Mouse (Mus musculus) bone marrow macrophage, adult 2 months (primary cell): Measurements from ENCODE around the gene Aldh2. TPM values are rescaled to one million over a fixed set of nuclear protein-coding genes. Genes with fewer than 3 reads are reported as not detected.
"Not testable (repeated sequence)": the region's sequence is repeated elsewhere in the genome, so short reads cannot be mapped to it uniquely, and the experiment has no call there.

Experiments used
- H3K27ac ChIP-seq: 2 replicates; pipeline ENCODE4 v1.5.1; 2012; ENCODE audit warnings: low read depth, low read length; ENCODE audit not compliant: insufficient read depth
- H3K4me1 ChIP-seq: 2 replicates; pipeline ENCODE4 v1.6.1; 2012; ENCODE audit warnings: low read length; ENCODE audit not compliant: control insufficient read depth, insufficient read depth
- H3K4me3 ChIP-seq: 2 replicates; pipeline ENCODE4 v1.5.1; 2012; ENCODE audit warnings: mild to moderate bottlenecking, low read length, moderate library complexity; ENCODE audit not compliant: insufficient read depth
- CTCF ChIP-seq: IDR thresholded peaks from 2 replicates; pipeline ENCODE4 v1.5.1; 2012; ENCODE audit warnings: low read depth, mild to moderate bottlenecking, low read length, moderate library complexity
- POLR2A ChIP-seq: IDR thresholded peaks from 2 replicates; pipeline ENCODE4 v1.6.1; 2012; ENCODE audit warnings: mild to moderate bottlenecking, low read depth, low read length, borderline replicate concordance
- polyA plus RNA-seq: library from polyadenylated mRNA; stranded (reverse); fragments of >200 nt; gene quantifications from 2 replicates; pipeline ENCODE4 v1.2.4, GENCODE M21; 2012; ENCODE audit not compliant: missing spikeins, insufficient read depth, insufficient read length

Aldh2 gene
- polyA plus RNA-seq, 1 experiment = 895 TPM

DNA sequence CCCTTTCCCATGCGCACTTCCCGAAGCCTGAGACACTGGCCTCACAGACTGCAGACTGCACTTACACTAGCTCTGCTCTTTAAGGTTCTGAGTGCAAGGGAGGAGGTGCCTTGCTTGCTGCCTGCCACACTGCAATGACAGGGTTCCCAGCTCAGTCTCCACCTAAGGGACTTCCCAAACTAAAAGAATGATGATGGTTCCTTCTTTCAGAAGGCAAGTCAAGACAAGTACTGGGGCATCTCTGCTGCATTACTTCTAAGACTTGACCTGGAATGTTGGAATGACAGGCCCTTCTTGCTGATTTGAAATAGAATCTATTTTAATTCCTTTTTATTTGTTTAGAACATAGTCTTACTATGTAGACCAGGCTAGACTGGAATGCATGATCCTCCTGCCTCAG is 56.0 kb downstream of the Aldh2 start:
- Histone ChIP-seq H3K27ac (peak overlapping the region; percentile 13; the same call in 1 of the 2 replicates), H3K4me1 (peaks cover 7% of the 10 kb centered on the region), H3K4me3 (no peak overlapping the region)
- TF ChIP-seq POLR2A (no peak), CTCF (no peak)

- Histone ChIP-seq H3K4me3 (no peak overlapping the region), H3K27ac (no peak overlapping the region), H3K4me1 (peaks cover 5% of the 10 kb centered on the region; the same call in 1 of the 2 replicates)
- TF ChIP-seq POLR2A (no peak), CTCF (no peak)
Observed at GRCm38 (mm10) chr5:121536921-121537555, 56.6 kb downstream of the Aldh2 start.

DNA sequence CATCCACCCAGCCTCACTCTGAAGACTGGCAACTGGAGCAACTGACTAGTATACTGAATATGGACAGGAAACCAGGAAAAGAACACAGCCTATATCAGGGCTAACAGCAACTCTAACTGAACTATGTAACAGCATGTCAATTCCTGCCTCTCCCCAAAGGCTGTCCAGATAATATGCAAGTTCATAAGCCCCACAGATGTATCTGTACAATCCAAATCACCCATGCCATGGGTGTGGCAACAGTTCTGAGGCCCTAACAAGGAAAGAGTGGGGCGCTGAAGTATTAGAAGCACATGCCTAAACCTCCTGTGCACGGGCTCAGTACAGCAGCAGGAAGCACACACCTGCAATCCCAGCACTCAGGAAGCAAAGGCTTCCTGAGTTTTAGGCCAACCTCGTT is 58.5 kb downstream of the Aldh2 start:
- H3K4me1 ChIP-seq = peaks cover 5% of the 10 kb centered on the region; the same call in 1 of the 2 replicates
- TF ChIP-seq POLR2A (no peak), CTCF (no peak)
- no peak overlapping the region for H3K27ac ChIP-seq
- no peak overlapping the region for H3K4me3 ChIP-seq

GRCm38 (mm10) chr5:121534521-121534920 is 59.1 kb downstream of the Aldh2 start:
- Histone ChIP-seq H3K4me3 (no peak overlapping the region), H3K27ac (no peak overlapping the region), H3K4me1 (peaks cover 5% of the 10 kb centered on the region; the same call in 1 of the 2 replicates)
- TF ChIP-seq POLR2A (no peak), CTCF (no peak)

- Histone ChIP-seq H3K27ac (no peak overlapping the region), H3K4me1 (no peaks in the 10 kb centered on the region), H3K4me3 (no peak overlapping the region)
- no peak for TF ChIP-seq CTCF
- no peak for TF ChIP-seq POLR2A
Observed at GRCm38 (mm10) chr5:121526961-121527360, 66.7 kb downstream of the Aldh2 start.

- no peak overlapping the region for H3K27ac ChIP-seq
- H3K4me3 ChIP-seq = no peak overlapping the region
- no peaks in the 10 kb centered on the region for H3K4me1 ChIP-seq
- TF ChIP-seq CTCF (no peak), POLR2A (no peak)
Observed at GRCm38 (mm10) chr5:121526526-121526925, 67.1 kb downstream of the Aldh2 start.

DNA sequence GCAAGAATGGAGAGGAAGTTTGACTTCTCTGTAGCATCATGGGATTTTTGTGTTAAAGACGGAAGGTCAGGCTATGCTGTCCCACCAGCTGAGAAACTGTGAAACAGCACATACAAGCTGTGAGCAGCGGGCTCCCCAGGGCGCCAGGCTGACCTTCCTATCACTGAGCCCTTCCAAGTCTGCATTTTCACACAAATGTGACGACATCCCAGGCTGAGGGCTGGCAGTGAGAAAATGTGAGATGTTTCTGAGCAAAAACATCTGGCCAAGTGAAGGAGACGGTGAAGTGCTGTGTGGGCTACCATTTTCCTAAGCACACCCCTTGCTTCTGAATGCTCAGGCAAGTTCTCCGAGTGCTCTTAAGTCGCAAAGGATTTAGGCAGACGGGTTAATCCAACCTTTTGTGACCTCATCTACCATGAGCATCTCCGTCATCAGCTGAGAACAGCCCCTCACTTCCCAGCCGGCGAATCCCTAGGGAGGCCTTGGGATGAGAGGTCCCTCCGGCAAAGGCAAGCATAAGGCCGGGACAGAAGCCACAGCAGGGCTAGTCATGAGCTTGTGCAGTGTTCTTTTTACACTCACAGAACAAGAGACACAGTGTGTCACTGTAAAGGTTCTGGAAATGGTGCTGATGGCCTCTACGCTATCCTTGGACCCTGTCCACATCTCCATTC is 67.7 kb downstream of the Aldh2 start:
- Histone ChIP-seq H3K4me3 (no peak overlapping the region), H3K27ac (no peak overlapping the region), H3K4me1 (no peaks in the 10 kb centered on the region)
- no peak for TF ChIP-seq POLR2A
- no peak for TF ChIP-seq CTCF

DNA sequence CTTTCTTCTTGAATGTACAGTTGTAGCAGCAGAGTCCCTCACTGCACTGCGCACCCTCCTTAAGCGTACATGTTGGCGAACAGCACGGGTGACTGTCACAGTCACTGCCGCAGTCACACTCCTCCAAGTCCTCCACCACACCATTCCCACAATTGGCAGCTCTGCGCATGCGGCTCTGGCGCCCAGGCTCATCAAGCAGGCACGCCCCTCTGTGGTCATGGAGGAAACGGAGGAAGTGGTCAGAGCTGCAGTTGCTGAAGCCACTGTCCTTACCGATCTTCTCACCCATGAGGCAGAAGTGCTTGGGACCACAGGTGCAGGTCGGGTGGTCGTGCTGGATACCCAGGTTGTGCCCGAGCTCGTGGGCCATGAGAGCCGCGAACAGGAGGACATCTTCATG is 73.9 kb downstream of the Aldh2 start:
- H3K4me1 ChIP-seq, H3K27ac ChIP-seq, H3K4me3 ChIP-seq: not testable (repeated sequence)

DNA sequence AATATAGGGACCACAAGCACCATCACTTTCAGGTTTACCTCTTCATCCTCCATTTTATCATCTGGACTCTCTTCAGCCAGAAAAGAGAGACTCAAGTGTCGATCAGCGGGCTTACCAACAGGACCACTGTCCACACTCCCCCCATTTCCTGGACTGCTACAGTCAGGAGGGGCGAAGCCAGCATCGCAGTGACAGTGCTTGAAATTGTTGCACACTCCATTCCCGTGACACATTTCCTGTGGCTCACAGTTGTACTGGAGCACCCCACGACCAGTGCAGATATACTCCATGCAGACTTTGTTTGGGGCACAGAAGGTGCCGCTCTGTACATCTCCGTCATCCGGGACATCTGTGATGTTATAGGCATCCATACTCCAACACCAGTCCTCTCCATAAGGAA is 74.6 kb downstream of the Aldh2 start:
- H3K27ac ChIP-seq = no peak overlapping the region
- TF ChIP-seq CTCF (no peak), POLR2A (no peak)
- no peak overlapping the region for H3K4me3 ChIP-seq
- no peaks in the 10 kb centered on the region for H3K4me1 ChIP-seq

Other genes starting within 250 kb of the Aldh2 start
- gene Trafd1, start 208.2 kb downstream of the Aldh2 start, polyA plus RNA-seq = 233 and 235 TPM in 2 replicates
- gene Naa25, start 195.9 kb downstream of the Aldh2 start, polyA plus RNA-seq = 9.9 and 14.0 TPM in 2 replicates
- 2.3 and 2.8 TPM in 2 replicates for gene Tmem116, start 141.9 kb downstream of the Aldh2 start, polyA plus RNA-seq
- 365 and 401 TPM in 2 replicates for gene Erp29, start 141.3 kb downstream of the Aldh2 start, polyA plus RNA-seq
- gene Adam1b, start 90.4 kb downstream of the Aldh2 start, polyA plus RNA-seq = not detected in 2 replicates
- gene Adam1a, start 48.3 kb downstream of the Aldh2 start, polyA plus RNA-seq = 3.0 and 4.3 TPM in 2 replicates
- gene Gm42878, start 48.3 kb downstream of the Aldh2 start, polyA plus RNA-seq = not detected in 2 replicates
- gene Mapkapk5, start 47.9 kb downstream of the Aldh2 start, polyA plus RNA-seq = 75.7 TPM in 2 replicates
- 8.6 and 9.0 TPM in 2 replicates for gene Acad12, start 25.1 kb upstream of the Aldh2 start, polyA plus RNA-seq
- 3.3 and 5.5 TPM in 2 replicates for gene Acad10, start 66.7 kb upstream of the Aldh2 start, polyA plus RNA-seq
- 37.7 and 41.2 TPM in 2 replicates for gene Brap, start 66.7 kb upstream of the Aldh2 start, polyA plus RNA-seq
- gene Atxn2, start 117.5 kb upstream of the Aldh2 start, polyA plus RNA-seq = 62.9 and 70.6 TPM in 2 replicates
- gene Sh2b3, start 243.8 kb upstream of the Aldh2 start, polyA plus RNA-seq = 69.5 and 77.5 TPM in 2 replicates